20 mouse cellular contexts compared by ENCODE assay signal in genomic region chr1:182918718-182919346, GRCm38 (mm10). TPM values are rescaled to one million over a fixed set of nuclear protein-coding genes. Genes with fewer than 3 reads are reported as not detected.
DNase-seq lines count a peak whose midpoint lies in the region; ATAC-seq and TF ChIP-seq lines count a peak whose summit lies in the region.
"Had no signal": no experiment of that assay in that cellular context is flagged by ENCODE, and none has a peak within 500 bp of the region (broad histone marks: within the 10 kb centered on the region; RNA-seq: fewer than 3 reads in every experiment).

No protein-coding gene starts in this region.

- H3K4me3 ChIP-seq in embryonic facial prominence, embryonic 10.5 days = no peak overlapping the region
- H3K4me3 ChIP-seq in forebrain, embryonic 14.5 days (ENCODE audit: low read depth, low read length) = no peak overlapping the region
- no peak overlapping the region for H3K4me3 ChIP-seq in hindbrain, embryonic 16.5 days (ENCODE audit: low read length)
- no peak overlapping the region for H3K4me3 ChIP-seq in midbrain, postnatal 0 days (ENCODE audit: low read depth, low read length)
- H3K4me3 ChIP-seq in heart, embryonic 10.5 days = no peak overlapping the region
- H3K4me3 ChIP-seq: embryonic facial prominence, embryonic 13.5 days; liver, embryonic 12.5 days; lung, embryonic 15.5 days had no signal

- intact Hi-C loops in left cerebral cortex, postnatal 25 days (cut with DNase I) = no loop called here

- no peaks in the 10 kb centered on the region for H3K36me3 ChIP-seq in embryonic facial prominence, embryonic 10.5 days (replicated peaks)
- H3K36me3 ChIP-seq in forebrain, embryonic 14.5 days (ENCODE audit: control insufficient read depth, insufficient read depth, low read length) = no peaks in the 10 kb centered on the region
- H3K36me3 ChIP-seq in hindbrain, embryonic 16.5 days (ENCODE audit: control insufficient read depth, insufficient read depth, low read length) = no peaks in the 10 kb centered on the region
- H3K36me3 ChIP-seq in midbrain, postnatal 0 days (ENCODE audit: insufficient read depth, low read length) = no peaks in the 10 kb centered on the region
- H3K36me3 ChIP-seq in heart, embryonic 10.5 days = no peaks in the 10 kb centered on the region
- H3K36me3 ChIP-seq: embryonic facial prominence, embryonic 13.5 days; liver, embryonic 12.5 days; lung, embryonic 15.5 days had no signal

- H3K4me1 ChIP-seq in embryonic facial prominence, embryonic 10.5 days = peaks cover 13% of the 10 kb centered on the region
- H3K4me1 ChIP-seq in forebrain, embryonic 14.5 days (ENCODE audit: control insufficient read depth, insufficient read depth, low read length) = peaks cover 4% of the 10 kb centered on the region; the same call in 1 of the 2 replicates
- peaks cover 11% of the 10 kb centered on the region for H3K4me1 ChIP-seq in hindbrain, embryonic 16.5 days (ENCODE audit: control insufficient read depth, insufficient read depth, low read depth, low read length)
- peaks cover 6% of the 10 kb centered on the region; the same call in 1 of the 2 replicates for H3K4me1 ChIP-seq in midbrain, postnatal 0 days (ENCODE audit: insufficient read depth, low read length)
- H3K4me1 ChIP-seq in heart, embryonic 10.5 days = no peaks in the 10 kb centered on the region; the same call in 1 of the 2 replicates
- H3K4me1 ChIP-seq: liver, embryonic 12.5 days; lung, embryonic 15.5 days had no signal

- no peak for DNase-seq in embryonic facial prominence, embryonic 10.5 days (ENCODE audit: low spot score)
- DNase-seq in forebrain, embryonic 14.5 days (ENCODE audit: low spot score) = peak; percentile 47
- peak; percentile 56 for DNase-seq in midbrain, postnatal 0 days (ENCODE audit: low spot score)
- DNase-seq in adrenal gland, postnatal 36 days = no peak
- DNase-seq in heart, embryonic 10.5 days (ENCODE audit: low spot score) = no peak
- no peak for DNase-seq in left cerebral cortex, postnatal 25 days (ENCODE audit: low spot score in 2 of 2)
- DNase-seq: adrenal gland, postnatal 10 days; cerebellum, postnatal 14 days; gastrocnemius, postnatal 14 days; heart, postnatal 10 days; right cerebral cortex, adult 18-20 months; thymus, postnatal 36 days had no signal

- H3K9me3 ChIP-seq in embryonic facial prominence, embryonic 10.5 days = no peaks in the 10 kb centered on the region
- no peaks in the 10 kb centered on the region for H3K9me3 ChIP-seq in forebrain, embryonic 14.5 days (replicated peaks; ENCODE audit: control insufficient read depth, low read length)
- H3K9me3 ChIP-seq in hindbrain, embryonic 16.5 days (ENCODE audit: control insufficient read depth, low read length) = no peaks in the 10 kb centered on the region
- H3K9me3 ChIP-seq in midbrain, postnatal 0 days (ENCODE audit: low read length) = no peaks in the 10 kb centered on the region
- no peaks in the 10 kb centered on the region for H3K9me3 ChIP-seq in heart, embryonic 10.5 days
- H3K9me3 ChIP-seq: embryonic facial prominence, embryonic 13.5 days; liver, embryonic 12.5 days; lung, embryonic 15.5 days had no signal

- peak; percentile 48; the same call in 1 of the 2 replicates for ATAC-seq in forebrain, embryonic 14.5 days
- peak; percentile 93 for ATAC-seq in hindbrain, embryonic 16.5 days
- peak; percentile 68; the same call in 1 of the 2 replicates for ATAC-seq in midbrain, postnatal 0 days (ENCODE audit: low FRiP score)
- ATAC-seq: CD4-positive, CD25-positive, alpha-beta regulatory T cell, adult 4 months; intestine, postnatal 0 days; liver, embryonic 12.5 days had no signal

- TF ChIP-seq CTCF in midbrain, postnatal 0 days (IDR thresholded peaks at IDR 0.05) = no peak

- no peak overlapping the region for H3K9ac ChIP-seq in forebrain, embryonic 14.5 days (ENCODE audit: low read length)
- no peak overlapping the region for H3K9ac ChIP-seq in hindbrain, embryonic 16.5 days (ENCODE audit: low read depth, low read length)
- no peak overlapping the region for H3K9ac ChIP-seq in midbrain, postnatal 0 days (replicated peaks; ENCODE audit: low read length, poor library complexity, severe bottlenecking)
- H3K9ac ChIP-seq: embryonic facial prominence, embryonic 13.5 days; liver, embryonic 12.5 days; lung, embryonic 15.5 days had no signal

- H3K27me3 ChIP-seq in embryonic facial prominence, embryonic 10.5 days (replicated peaks; ENCODE audit: low read depth, poor library complexity, severe bottlenecking) = no peaks in the 10 kb centered on the region
- H3K27me3 ChIP-seq in forebrain, embryonic 14.5 days (replicated peaks; ENCODE audit: control insufficient read depth, insufficient read depth, low read length) = no peaks in the 10 kb centered on the region
- no peaks in the 10 kb centered on the region for H3K27me3 ChIP-seq in hindbrain, embryonic 16.5 days (replicated peaks; ENCODE audit: control insufficient read depth, insufficient read depth, low read length)
- H3K27me3 ChIP-seq in midbrain, postnatal 0 days (ENCODE audit: insufficient read depth, low read length) = no peaks in the 10 kb centered on the region
- H3K27me3 ChIP-seq in heart, embryonic 10.5 days (ENCODE audit: insufficient read depth, poor library complexity, severe bottlenecking) = no peaks in the 10 kb centered on the region
- H3K27me3 ChIP-seq: embryonic facial prominence, embryonic 13.5 days; liver, embryonic 12.5 days; lung, embryonic 15.5 days had no signal

- 40% methylated on average over 8 of the region's 8 CpGs for WGBS in embryonic facial prominence, embryonic 10.5 days
- 40% methylated on average over 8 of the region's 8 CpGs for WGBS in forebrain, embryonic 14.5 days
- WGBS in hindbrain, embryonic 16.5 days = 38% methylated on average over 8 of the region's 8 CpGs
- 19% methylated on average over 8 of the region's 8 CpGs for WGBS in midbrain, postnatal 0 days
- 57% methylated on average over 8 of the region's 8 CpGs for WGBS in heart, embryonic 10.5 days

- H3K4me2 ChIP-seq in forebrain, embryonic 14.5 days (ENCODE audit: low read length) = no peak overlapping the region
- H3K4me2 ChIP-seq in hindbrain, embryonic 16.5 days (ENCODE audit: low read length) = no peak overlapping the region
- no peak overlapping the region for H3K4me2 ChIP-seq in midbrain, postnatal 0 days (ENCODE audit: low read depth, low read length, poor library complexity, severe bottlenecking)
- H3K4me2 ChIP-seq: embryonic facial prominence, embryonic 13.5 days; liver, embryonic 12.5 days; lung, embryonic 15.5 days had no signal

- H3K27ac ChIP-seq in embryonic facial prominence, embryonic 10.5 days (replicated peaks) = 0 out of 2 replicates have a peak overlapping the region, but pooled peaks have one; percentile 40
- no peak overlapping the region for H3K27ac ChIP-seq in forebrain, embryonic 14.5 days (ENCODE audit: low read depth, low read length)
- peak overlapping the region; percentile 74 for H3K27ac ChIP-seq in hindbrain, embryonic 16.5 days (ENCODE audit: low read depth, low read length)
- peak overlapping the region; percentile 62 for H3K27ac ChIP-seq in midbrain, postnatal 0 days (ENCODE audit: low read depth, low read length)
- H3K27ac ChIP-seq in heart, embryonic 10.5 days = no peak overlapping the region
- H3K27ac ChIP-seq: embryonic facial prominence, embryonic 13.5 days; liver, embryonic 12.5 days; lung, embryonic 15.5 days; stomach, postnatal 0 days had no signal

RNA-seq across cellular contexts. Expression of gene Tlr5, which starts 35.8 kb away (rescaled TPM):
- polyA plus RNA-seq in embryonic facial prominence, embryonic 10.5 days (2016; fragmentation: Nextera tagmentation; extraction: Ambion mirVana) = 0.15 and 0.37 TPM in 2 replicates
- polyA plus RNA-seq in forebrain, embryonic 14.5 days (2014; fragmentation: Nextera tagmentation; extraction: Ambion mirVana) = 0.11 and 0.26 TPM in 2 replicates
- 0.19 and 0.60 TPM in 2 replicates for polyA plus RNA-seq in hindbrain, embryonic 16.5 days (2015; fragmentation: Nextera tagmentation; extraction: Ambion mirVana)
- 0.11 and 0.19 TPM in 2 replicates for total RNA-seq in midbrain, postnatal 0 days (2014; rRNA removed)
- polyA plus RNA-seq in midbrain, postnatal 0 days (2015; fragmentation: Nextera tagmentation; extraction: Ambion mirVana) = 0.21 and 0.23 TPM in 2 replicates
- 1 to 10 TPM in 1 of 2 experiments, under 1 TPM in 1; 0.92 to 1.5 TPM for total RNA-seq in adrenal gland, postnatal 36 days (2021)
- polyA plus RNA-seq in heart, embryonic 10.5 days (2016; fragmentation: Nextera tagmentation; extraction: Ambion mirVana) = 1.8 and 3.3 TPM in 2 replicates
- under 1 TPM; 0.32 to 0.43 TPM for total RNA-seq in left cerebral cortex, postnatal 25 days (2021)
- total RNA-seq: megakaryocyte-erythroid progenitor cell, adult 5-6 weeks had no signal

Comparison
In these comparisons a context has a peak if more than half of its experiments do, and no peak if none do; other contexts are left out.
1. DNase-seq: peak in forebrain, embryonic 14.5 days (single experiment) and midbrain, postnatal 0 days (single experiment); none in embryonic facial prominence, embryonic 10.5 days (single experiment), adrenal gland, postnatal 36 days (0 of 2), heart, embryonic 10.5 days (single experiment) and left cerebral cortex, postnatal 25 days (0 of 2).
2. H3K27ac ChIP-seq: peak in embryonic facial prominence, embryonic 10.5 days (single experiment), hindbrain, embryonic 16.5 days (single experiment) and midbrain, postnatal 0 days (single experiment); none in forebrain, embryonic 14.5 days (single experiment) and heart, embryonic 10.5 days (single experiment).
3. Peak in every context shown above with its lines, with median percentiles within 50 percentile points of each other: ATAC-seq.